Mouse (Mus musculus): ENCODE results near the gene Mthfsl.
"Not testable (repeated sequence)": the region's sequence is repeated elsewhere in the genome, so short reads cannot be mapped to it uniquely, and the experiment has no call there.

DNA sequence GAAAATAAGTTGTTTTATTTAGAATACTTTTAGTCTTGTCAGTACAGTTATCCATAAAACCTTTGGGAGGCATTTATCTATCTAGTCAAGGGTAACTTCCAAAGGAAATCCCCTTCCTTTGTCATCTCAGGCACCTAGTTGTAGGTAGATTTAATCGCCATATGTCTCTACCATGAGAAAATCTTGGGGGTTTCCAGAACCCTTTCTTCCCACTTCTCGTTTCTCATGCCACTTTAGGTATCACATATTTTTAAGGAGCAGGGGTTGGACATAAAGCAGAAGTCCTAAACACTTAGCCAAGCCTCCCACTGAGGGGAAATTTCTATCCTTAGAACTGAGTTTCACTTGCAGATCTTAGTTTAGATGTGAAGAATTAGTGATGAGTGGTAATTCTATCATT, 25.9 kb upstream of the Mthfsl start:
- not testable (repeated sequence) for TF ChIP-seq POLR2A (IDR thresholded peaks at IDR 0.05; ENCODE audit: borderline replicate concordance, low read depth, low read length); CTCF (IDR thresholded peaks at IDR 0.05; ENCODE audit: low read depth, low read length)

Measured in bone marrow macrophage, adult 2 months (primary cell).